Mouse (Mus musculus) liver, embryonic 11.5 days (tissue): ENCODE data around the gene Ppp1r12b. TPM values are rescaled to one million over a fixed set of nuclear protein-coding genes. Genes with fewer than 3 reads are reported as not detected.

ENCODE experiments used
- ATAC-seq: fragments of 200-750 bp; cut with Nextera tagmentation; replicated peaks from 2 replicates; pipeline ENCODE4 v1.8.0; 2017; ENCODE audit warnings: moderate number of reproducible peaks, mild to moderate bottlenecking, moderate TSS enrichment, moderate library complexity; ENCODE audit not compliant: low FRiP score
- DNase-seq: peaks from one replicate; pipeline ENCODE4 v3.0.0-alpha.2; 2017; ENCODE audit warnings: low spot score
- H3K27ac ChIP-seq: fragments of 300-500 bp; sonication (generic); 2 replicates; pipeline ENCODE4 v1.5.1; 2014; ENCODE audit warnings: mild to moderate bottlenecking, low read depth, low read length, control low read depth
- H3K27me3 ChIP-seq: fragments of 300-500 bp; sonication (generic); replicated peaks from 2 replicates; pipeline ENCODE4 v1.6.1; 2014; ENCODE audit warnings: low read length, mixed read lengths; ENCODE audit not compliant: control insufficient read depth, insufficient read depth
- H3K36me3 ChIP-seq: fragments of 300-500 bp; sonication (generic); 2 replicates; pipeline ENCODE4 v1.6.1; 2014; ENCODE audit warnings: mild to moderate bottlenecking, low read length, moderate library complexity, mixed read lengths; ENCODE audit not compliant: control insufficient read depth, insufficient read depth
- H3K4me1 ChIP-seq: fragments of 300-500 bp; sonication (generic); replicated peaks from 2 replicates; pipeline ENCODE4 v1.6.1; 2014; ENCODE audit warnings: low read length, mixed read lengths; ENCODE audit not compliant: control insufficient read depth, insufficient read depth
- H3K4me2 ChIP-seq: fragments of 300-500 bp; sonication (generic); 2 replicates; pipeline ENCODE4 v1.6.1; 2014; ENCODE audit warnings: mild to moderate bottlenecking, control low read depth, moderate library complexity
- H3K4me3 ChIP-seq: fragments of 300-500 bp; sonication (generic); 2 replicates; pipeline ENCODE4 v1.5.1; 2014; ENCODE audit warnings: low read depth, low read length, control low read depth
- H3K9ac ChIP-seq: fragments of 300-500 bp; sonication (generic); 2 replicates; pipeline ENCODE4 v1.6.1; 2014; ENCODE audit warnings: low read depth, low read length, control low read depth
- H3K9me3 ChIP-seq: fragments of 300-500 bp; sonication (generic); 2 replicates; pipeline ENCODE4 v1.6.1; 2016; ENCODE audit warnings: low read length, inconsistent platforms, mixed read lengths; ENCODE audit not compliant: control insufficient read depth
- WGBS: fragments of 180-500 bp; shearing (Covaris S2); extraction: QIAGEN DNeasy Blood & Tissue Kit; methylation state at CpG from one replicate; pipeline ENCODE4 v1.1.7; 2014; 5-methylcytosine and 5-hydroxymethylcytosine counted together
- polyA plus RNA-seq: library from polyadenylated mRNA; unstranded; fragments of >200 nt; fragmentation: Nextera tagmentation; extraction: Ambion mirVana; gene quantifications from 2 replicates; pipeline ENCODE4 v1.2.1, GENCODE M21; 2014

Gene Ppp1r12b
- polyA plus RNA-seq, 1 experiment from 2014 or later: 4.4 TPM

- WGBS: 47% methylated on average over 7 of the region's 7 CpGs
- Histone ChIP-seq H3K9ac (peak overlapping the region; percentile 39; the same call in 1 of the 2 replicates), H3K4me1 (peaks cover 11% of the 10 kb centered on the region), H3K4me3 (no peak overlapping the region), H3K4me2 (peak overlapping the region; percentile 59), H3K27ac (peak overlapping the region; percentile 76), H3K36me3 (no peaks in the 10 kb centered on the region), H3K27me3 (no peaks in the 10 kb centered on the region), H3K9me3 (no peaks in the 10 kb centered on the region)
- peak; percentile 54 for DNase-seq
- peak; percentile 98 for ATAC-seq
Measured at GRCm38 (mm10) chr1:134741946-134742661, 213.6 kb downstream of the Ppp1r12b start.

GRCm38 (mm10) chr1:134741433-134741832, 214.3 kb downstream of the Ppp1r12b start:
- Histone ChIP-seq H3K9me3 (no peaks in the 10 kb centered on the region), H3K4me3 (no peak overlapping the region), H3K27me3 (no peaks in the 10 kb centered on the region), H3K4me1 (peaks cover 10% of the 10 kb centered on the region), H3K36me3 (no peaks in the 10 kb centered on the region), H3K4me2 (peak overlapping the region; percentile 59), H3K27ac (peak overlapping the region; percentile 68), H3K9ac (peak overlapping the region; percentile 39; the same call in 1 of the 2 replicates)
- WGBS: 67% methylated on average over 6 of the region's 6 CpGs
- DNase-seq (no peak), ATAC-seq (peak; percentile 37)

- ATAC-seq: no peak
- H3K36me3 ChIP-seq: no peaks in the 10 kb centered on the region
- no peak for DNase-seq
- peaks cover 5% of the 10 kb centered on the region for H3K4me1 ChIP-seq
- no peak overlapping the region for H3K4me2 ChIP-seq
- no peak overlapping the region for H3K27ac ChIP-seq
- 70% methylated on average over 9 of the region's 9 CpGs for WGBS
- no peaks in the 10 kb centered on the region for H3K9me3 ChIP-seq
- no peaks in the 10 kb centered on the region for H3K27me3 ChIP-seq
- no peak overlapping the region for H3K4me3 ChIP-seq
- H3K9ac ChIP-seq: no peak overlapping the region
Measured at GRCm38 (mm10) chr1:134737463-134737862, 218.3 kb downstream of the Ppp1r12b start.

- no peak for ATAC-seq
- WGBS: 87% methylated on average over 5 of the region's 5 CpGs
- no peaks in the 10 kb centered on the region for H3K27me3 ChIP-seq
- no peaks in the 10 kb centered on the region for H3K9me3 ChIP-seq
- no peak overlapping the region for H3K27ac ChIP-seq
- H3K4me1 ChIP-seq: no peaks in the 10 kb centered on the region
- DNase-seq: no peak
- H3K36me3 ChIP-seq: no peaks in the 10 kb centered on the region
- H3K4me2 ChIP-seq: no peak overlapping the region
- H3K4me3 ChIP-seq: no peak overlapping the region
- no peak overlapping the region for H3K9ac ChIP-seq
Measured at GRCm38 (mm10) chr1:134733659-134734058, 222.1 kb downstream of the Ppp1r12b start.

GRCm38 (mm10) chr1:134727256-134727655, 228.5 kb downstream of the Ppp1r12b start:
- no peak overlapping the region for H3K27ac ChIP-seq
- H3K36me3 ChIP-seq: no peaks in the 10 kb centered on the region
- no peak overlapping the region for H3K9ac ChIP-seq
- WGBS: 69% methylated on average over 8 of the region's 8 CpGs
- no peaks in the 10 kb centered on the region for H3K4me1 ChIP-seq
- no peak for DNase-seq
- no peaks in the 10 kb centered on the region for H3K9me3 ChIP-seq
- H3K4me3 ChIP-seq: no peak overlapping the region
- no peak for ATAC-seq
- no peaks in the 10 kb centered on the region for H3K27me3 ChIP-seq
- no peak overlapping the region for H3K4me2 ChIP-seq

GRCm38 (mm10) chr1:134726480-134726879, 229.3 kb downstream of the Ppp1r12b start:
- ATAC-seq: no peak
- Histone ChIP-seq H3K4me3 (no peak overlapping the region), H3K4me1 (no peaks in the 10 kb centered on the region), H3K9ac (no peak overlapping the region), H3K36me3 (no peaks in the 10 kb centered on the region), H3K27ac (no peak overlapping the region), H3K27me3 (no peaks in the 10 kb centered on the region), H3K4me2 (no peak overlapping the region), H3K9me3 (no peaks in the 10 kb centered on the region)
- no peak for DNase-seq
- 87% methylated on average over 7 of the region's 7 CpGs for WGBS

GRCm38 (mm10) chr1:134725276-134725675, 230.5 kb downstream of the Ppp1r12b start:
- Histone ChIP-seq H3K36me3 (no peaks in the 10 kb centered on the region), H3K27ac (no peak overlapping the region), H3K4me2 (no peak overlapping the region), H3K9me3 (no peaks in the 10 kb centered on the region), H3K9ac (no peak overlapping the region), H3K4me3 (no peak overlapping the region), H3K4me1 (no peaks in the 10 kb centered on the region), H3K27me3 (no peaks in the 10 kb centered on the region)
- no peak for DNase-seq
- peak; percentile 67; the same call in 1 of the 2 replicates for ATAC-seq
- 33% methylated on average over 5 of the region's 5 CpGs for WGBS

GRCm38 (mm10) chr1:134722891-134723290, 232.9 kb downstream of the Ppp1r12b start:
- Histone ChIP-seq H3K4me1 (0 out of 2 replicates have a peak, but pooled peaks cover 5% of the 10 kb centered on the region), H3K36me3 (no peaks in the 10 kb centered on the region), H3K4me3 (no peak overlapping the region), H3K9me3 (no peaks in the 10 kb centered on the region), H3K4me2 (no peak overlapping the region), H3K27me3 (no peaks in the 10 kb centered on the region), H3K27ac (no peak overlapping the region), H3K9ac (no peak overlapping the region)
- WGBS: 85% methylated on average over 7 of the region's 7 CpGs
- ATAC-seq: no peak
- no peak for DNase-seq

GRCm38 (mm10) chr1:134721486-134721885, 234.3 kb downstream of the Ppp1r12b start:
- 78% methylated on average over 5 of the region's 5 CpGs for WGBS

More at GRCm38 (mm10) chr1:134721486-134721885, 234.3 kb downstream of the Ppp1r12b start:
- H3K27me3 ChIP-seq: no peaks in the 10 kb centered on the region
- DNase-seq (no peak), ATAC-seq (no peak)
- 0 out of 2 replicates have a peak, but pooled peaks cover 5% of the 10 kb centered on the region for H3K4me1 ChIP-seq
- no peak overlapping the region for H3K4me3 ChIP-seq
- H3K27ac ChIP-seq: no peak overlapping the region
- no peaks in the 10 kb centered on the region for H3K9me3 ChIP-seq
- no peak overlapping the region for H3K4me2 ChIP-seq
- H3K36me3 ChIP-seq: no peaks in the 10 kb centered on the region
- H3K9ac ChIP-seq: no peak overlapping the region
